24 mouse cellular contexts compared by ENCODE assay signal in genomic region chr4:119990841-119991240, GRCm38 (mm10).
"Had no signal": no experiment of that assay in that cellular context is flagged by ENCODE, and none has a peak within 500 bp of the region (broad histone marks: within the 10 kb centered on the region; RNA-seq: fewer than 3 reads in every experiment).

No protein-coding gene starts in this region.

- H3K27me3 ChIP-seq: heart, embryonic 15.5 days; hindbrain, embryonic 13.5 days; hindbrain, embryonic 15.5 days; kidney, embryonic 15.5 days; limb, embryonic 13.5 days had no signal

- H3K36me3 ChIP-seq: heart, embryonic 13.5 days; heart, embryonic 15.5 days; hindbrain, embryonic 13.5 days; hindbrain, embryonic 15.5 days; kidney, embryonic 15.5 days; limb, embryonic 13.5 days had no signal

- H3K27ac ChIP-seq: heart, adult 2 months; heart, embryonic 13.5 days; heart, embryonic 15.5 days; hindbrain, embryonic 13.5 days; hindbrain, embryonic 15.5 days; hindbrain, postnatal 0 days; kidney, embryonic 15.5 days; kidney, postnatal 0 days; limb, embryonic 13.5 days had no signal

- DNase-seq: forebrain, postnatal 0 days; gastrocnemius, postnatal 14 days; gastrocnemius, postnatal 36 days; heart, adult 2 months; heart, postnatal 14 days; heart, postnatal 36 days; kidney, adult 11 months; kidney, adult 2 months; kidney, adult 9 months; kidney, postnatal 14 days; kidney, postnatal 36 days; layer of hippocampus, adult 9-11 months; layer of hippocampus, postnatal 36 days; left cerebral cortex, postnatal 4 days had no signal

- ATAC-seq: forebrain, postnatal 0 days; hindbrain, postnatal 0 days; intestine, embryonic 16.5 days had no signal

- H3K4me3 ChIP-seq: heart, adult 2 months; heart, embryonic 13.5 days; heart, embryonic 15.5 days; hindbrain, embryonic 13.5 days; hindbrain, embryonic 15.5 days; kidney, embryonic 15.5 days; limb, embryonic 13.5 days had no signal

- H3K4me2 ChIP-seq: heart, embryonic 11.5 days; heart, embryonic 13.5 days; heart, embryonic 15.5 days; hindbrain, embryonic 13.5 days; hindbrain, embryonic 15.5 days; kidney, embryonic 15.5 days; limb, embryonic 13.5 days had no signal

- H3K9ac ChIP-seq: forebrain, postnatal 0 days; heart, embryonic 13.5 days; heart, embryonic 15.5 days; hindbrain, embryonic 13.5 days; hindbrain, embryonic 15.5 days; kidney, embryonic 15.5 days; limb, embryonic 13.5 days had no signal

- H3K9me3 ChIP-seq: heart, embryonic 13.5 days; heart, embryonic 15.5 days; hindbrain, embryonic 13.5 days; hindbrain, embryonic 15.5 days; kidney, embryonic 15.5 days; limb, embryonic 13.5 days had no signal
